Comparison of ENCODE assay signal across 10 mouse cellular contexts in genomic region chr11:88524437-88524789, GRCm38 (mm10).
DNase-seq lines count a peak whose midpoint lies in the region; ATAC-seq and TF ChIP-seq lines count a peak whose summit lies in the region.
"Had no signal": no experiment of that assay in that cellular context is flagged by ENCODE, and none has a peak within 500 bp of the region (broad histone marks: within the 10 kb centered on the region; RNA-seq: fewer than 3 reads in every experiment).

No protein-coding gene starts in this region.

- H3K27ac ChIP-seq in cerebellum, adult 2 months (ENCODE audit: insufficient read depth, low read length) = peak overlapping the region; percentile 52
- H3K27ac ChIP-seq in lung, embryonic 16.5 days (ENCODE audit: low read length) = peak overlapping the region; percentile 78
- peak overlapping the region; percentile 74 for H3K27ac ChIP-seq in limb, embryonic 10.5 days
- peak overlapping the region; percentile 38; the same call in 1 of the 2 replicates for H3K27ac ChIP-seq in stomach, embryonic 15.5 days

- DNase-seq in cerebellum, adult 2 months = no peak
- DNase-seq in cerebellum, postnatal 14 days = no peak
- no peak for DNase-seq in lung, adult 18-20 months
- no peak for DNase-seq in limb, embryonic 10.5 days (ENCODE audit: low spot score)
- DNase-seq in thymus, postnatal 10 days (ENCODE audit: low spot score in 2 of 2) = no peak
- DNase-seq in spleen, postnatal 14 days (ENCODE audit: low spot score in 2 of 2) = no peak
- DNase-seq: cerebellum, adult 11-12 months; thymus, adult 2 months had no signal

- no peaks in the 10 kb centered on the region for H3K27me3 ChIP-seq in cerebellum, adult 2 months (ENCODE audit: control insufficient read depth, insufficient read depth, low read length)
- H3K27me3 ChIP-seq in lung, embryonic 16.5 days (ENCODE audit: control insufficient read depth, insufficient read depth, low read depth, low read length) = no peaks in the 10 kb centered on the region
- no peaks in the 10 kb centered on the region for H3K27me3 ChIP-seq in limb, embryonic 10.5 days (ENCODE audit: low read depth, poor library complexity, severe bottlenecking)
- no peaks in the 10 kb centered on the region for H3K27me3 ChIP-seq in stomach, embryonic 15.5 days (replicated peaks)

- no peaks in the 10 kb centered on the region for H3K36me3 ChIP-seq in lung, embryonic 16.5 days (ENCODE audit: control insufficient read depth, insufficient read depth, low read length)
- H3K36me3 ChIP-seq in limb, embryonic 10.5 days = peaks cover 21% of the 10 kb centered on the region
- H3K36me3 ChIP-seq in stomach, embryonic 15.5 days = no peaks in the 10 kb centered on the region

- no peaks in the 10 kb centered on the region for H3K9me3 ChIP-seq in lung, embryonic 16.5 days (ENCODE audit: control insufficient read depth, low read length)
- no peaks in the 10 kb centered on the region for H3K9me3 ChIP-seq in limb, embryonic 10.5 days (replicated peaks)
- no peaks in the 10 kb centered on the region for H3K9me3 ChIP-seq in stomach, embryonic 15.5 days

- no peak for TF ChIP-seq CTCF in cerebellum, adult 2 months (IDR thresholded peaks at IDR 0.05; ENCODE audit: borderline replicate concordance, insufficient read depth, low read depth, low read length)

- H3K4me3 ChIP-seq in cerebellum, adult 2 months (replicated peaks; ENCODE audit: insufficient read depth, low read depth, low read length) = no peak overlapping the region
- no peak overlapping the region for H3K4me3 ChIP-seq in lung, embryonic 16.5 days (ENCODE audit: low read length)
- H3K4me3 ChIP-seq in limb, embryonic 10.5 days = no peak overlapping the region
- H3K4me3 ChIP-seq in stomach, embryonic 15.5 days (replicated peaks) = no peak overlapping the region

- ATAC-seq in lung, embryonic 16.5 days (ENCODE audit: low read depth) = no peak
- no peak for ATAC-seq in stomach, embryonic 15.5 days (ENCODE audit: insufficient read depth, low FRiP score, low read depth)

- no peak for TF ChIP-seq POLR2A in cerebellum, adult 2 months (IDR thresholded peaks at IDR 0.05; ENCODE audit: borderline replicate concordance, insufficient read depth, low read length)

- no peak overlapping the region for H3K4me2 ChIP-seq in lung, embryonic 16.5 days (ENCODE audit: low read depth, low read length)
- H3K4me2 ChIP-seq in stomach, embryonic 15.5 days = no peak overlapping the region

- H3K4me1 ChIP-seq in cerebellum, adult 2 months (ENCODE audit: control insufficient read depth, insufficient read depth, low read length) = peaks cover 21% of the 10 kb centered on the region
- H3K4me1 ChIP-seq in lung, embryonic 16.5 days (replicated peaks; ENCODE audit: control insufficient read depth, insufficient read depth, low read length) = peaks cover 58% of the 10 kb centered on the region
- peaks cover 65% of the 10 kb centered on the region for H3K4me1 ChIP-seq in limb, embryonic 10.5 days
- peaks cover 42% of the 10 kb centered on the region for H3K4me1 ChIP-seq in stomach, embryonic 15.5 days

- no peak overlapping the region; the same call in 1 of the 2 replicates for H3K9ac ChIP-seq in lung, embryonic 16.5 days (ENCODE audit: low read length)
- H3K9ac ChIP-seq in stomach, embryonic 15.5 days = no peak overlapping the region
